Mouse (Mus musculus) C2C12 (cell line): Measurements from ENCODE around the gene Cfap43.

Source experiments
- CEBPB ChIP-seq: IDR thresholded peaks from one replicate; pipeline ENCODE4 v1.6.1; 2011; ENCODE audit warnings: low read depth, mild to moderate bottlenecking, control low read depth, moderate library complexity
- CTCF ChIP-seq: IDR thresholded peaks from one replicate; pipeline ENCODE4 v1.5.1; 2011; ENCODE audit not compliant: control insufficient read depth, insufficient read depth, insufficient read length
- MAX ChIP-seq: IDR thresholded peaks from one replicate; pipeline ENCODE4 v1.6.1; 2011; ENCODE audit warnings: mild to moderate bottlenecking, control low read depth
- MYOD1 ChIP-seq: IDR thresholded peaks from one replicate; pipeline ENCODE4 v1.6.1; 2011; ENCODE audit warnings: low read depth; ENCODE audit not compliant: control insufficient read depth, insufficient read length
- MYOG ChIP-seq: IDR thresholded peaks from one replicate; pipeline ENCODE4 v1.6.1; 2011; ENCODE audit not compliant: control insufficient read depth, insufficient read length; ENCODE audit errors: extremely low read depth
- USF1 ChIP-seq: IDR thresholded peaks from one replicate; pipeline ENCODE4 v1.6.1; 2011; ENCODE audit warnings: low read depth, mild to moderate bottlenecking, control low read depth, moderate library complexity

GRCm38 (mm10) chr19:47864721-47865120 is 54.4 kb downstream of the Cfap43 start:
- TF ChIP-seq CTCF (no peak), MYOD1 (no peak), CEBPB (no peak), MAX (no peak), USF1 (no peak), MYOG (no peak)
